Mouse (Mus musculus) kidney, postnatal 36 days (tissue): ENCODE measurements at regions not wholly inside any gene's neighbourhood (a gene's known extent, or its start where the extent isn't known, plus 50 kb on each side); places are given as distances from the start of the nearest gene placed in this dataset.
"Not testable (repeated sequence)": the region's sequence is repeated elsewhere in the genome, so short reads cannot be mapped to it uniquely, and the experiment has no call there.

Experiments
- DNase-seq, 2 experiments: peaks; one replicate each; pipeline ENCODE4 v3.0.0; 2021 to 2022; ENCODE audit warnings: mixed read lengths in 2 of 2

- no peak for DNase-seq
These were observed 415.6 kb upstream of the Zfp507 start for GRCm38 (mm10) chr7:36218386-36218785.

DNA sequence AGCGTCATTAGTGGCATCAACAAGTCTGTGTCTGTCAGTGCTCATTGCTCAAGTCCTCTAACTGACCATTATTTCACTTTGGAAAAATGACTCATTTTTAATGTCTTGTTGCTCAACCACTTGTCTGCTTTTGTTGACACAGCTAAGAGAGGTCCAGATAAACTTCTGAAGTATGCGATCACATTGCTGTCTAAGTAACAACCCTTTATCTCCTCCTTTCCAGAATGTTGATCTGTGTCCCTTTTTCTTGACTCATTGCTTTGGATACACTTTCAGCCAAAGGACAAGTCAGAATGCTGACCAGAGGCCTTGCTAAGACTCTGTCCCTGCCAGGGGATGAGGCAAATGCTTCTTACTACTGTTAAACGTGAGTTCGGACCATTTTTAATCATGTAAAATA, 407.2 kb upstream of the Zfp507 start:
- DNase-seq = peak in 1 of 2 experiments; percentile 5

- DNase-seq = no peak
These were observed 404.9 kb upstream of the Zfp507 start for GRCm38 (mm10) chr7:36207525-36208260.

DNA sequence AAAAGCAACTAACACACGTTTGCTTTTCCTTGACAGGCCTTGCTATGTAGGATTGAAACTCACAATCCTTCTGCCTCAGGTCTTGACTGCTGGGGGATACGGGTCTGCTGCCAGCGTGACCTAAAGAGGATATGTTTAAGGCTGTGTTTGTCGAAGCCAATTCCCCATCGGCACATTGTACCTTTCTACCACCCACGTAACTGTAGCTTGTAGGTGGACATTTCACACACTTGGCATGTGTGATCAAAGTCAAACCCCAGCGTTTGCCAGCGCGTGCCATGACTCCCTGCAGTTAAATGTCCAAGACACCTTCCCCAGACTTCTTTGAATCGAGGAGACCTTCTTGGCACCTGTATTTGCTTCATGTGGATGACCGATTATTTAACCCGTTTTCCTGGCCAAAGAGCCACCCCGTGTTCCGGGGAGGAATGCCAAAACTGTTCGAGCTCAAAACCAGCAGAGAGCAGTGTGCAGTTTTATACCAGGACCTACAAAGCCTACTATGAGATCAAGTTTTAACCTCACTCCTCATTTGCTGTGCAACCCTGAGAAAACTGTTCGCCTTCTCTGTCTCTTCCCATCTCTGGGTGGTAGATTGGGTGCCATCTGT, 395.4 kb upstream of the Zfp507 start:
- no peak for DNase-seq

DNA sequence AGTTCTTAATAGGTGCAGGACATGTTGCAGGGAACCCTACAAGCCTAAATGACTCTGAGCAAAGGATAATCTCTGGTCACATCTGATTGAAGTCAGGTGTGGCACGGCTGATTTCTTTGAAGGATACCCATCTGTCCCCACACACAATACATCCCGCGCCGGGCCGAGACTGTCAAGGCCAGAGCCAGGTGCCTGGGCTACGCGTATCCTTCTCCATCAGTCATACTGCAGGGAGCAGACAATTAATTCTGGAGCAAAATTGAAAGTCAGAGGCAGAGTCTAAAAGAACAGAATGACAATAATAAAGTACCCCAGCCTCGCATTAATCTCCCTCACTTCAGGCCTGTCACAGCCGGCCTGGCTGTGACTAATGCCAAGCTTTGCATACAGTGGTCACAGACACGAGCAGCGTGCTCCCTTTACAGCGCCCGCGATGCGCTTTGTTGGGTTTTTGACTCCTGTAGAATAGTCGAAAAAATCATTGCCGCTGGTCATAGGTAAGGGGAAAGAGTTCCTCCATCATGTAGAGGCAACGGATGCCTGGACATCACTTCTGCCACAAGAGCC, 393.4 kb upstream of the Zfp507 start:
- DNase-seq = no peak

- DNase-seq = no peak
These were observed 389.8 kb upstream of the Zfp507 start for GRCm38 (mm10) chr7:36192645-36193044.

DNA sequence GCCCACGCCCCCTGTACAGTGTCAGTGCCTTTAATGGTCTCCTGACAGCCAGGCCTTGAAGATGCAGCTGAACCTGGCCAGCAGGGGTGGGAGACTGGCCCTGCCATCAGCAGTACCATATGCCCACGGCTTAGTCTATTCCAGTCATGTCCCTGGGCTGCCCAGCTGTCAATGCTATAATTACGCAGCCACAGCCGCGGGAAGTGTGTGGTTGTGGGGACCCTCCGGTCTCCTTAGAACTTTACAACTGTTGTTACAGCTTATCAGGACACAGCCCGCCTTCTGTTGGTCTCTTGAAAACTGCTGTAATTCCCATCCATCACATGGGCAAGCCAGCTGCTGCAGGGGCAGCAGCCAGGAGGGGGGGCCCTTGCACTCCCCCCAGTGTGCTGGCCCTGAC, 375.1 kb upstream of the Zfp507 start:
- no peak for DNase-seq

DNA sequence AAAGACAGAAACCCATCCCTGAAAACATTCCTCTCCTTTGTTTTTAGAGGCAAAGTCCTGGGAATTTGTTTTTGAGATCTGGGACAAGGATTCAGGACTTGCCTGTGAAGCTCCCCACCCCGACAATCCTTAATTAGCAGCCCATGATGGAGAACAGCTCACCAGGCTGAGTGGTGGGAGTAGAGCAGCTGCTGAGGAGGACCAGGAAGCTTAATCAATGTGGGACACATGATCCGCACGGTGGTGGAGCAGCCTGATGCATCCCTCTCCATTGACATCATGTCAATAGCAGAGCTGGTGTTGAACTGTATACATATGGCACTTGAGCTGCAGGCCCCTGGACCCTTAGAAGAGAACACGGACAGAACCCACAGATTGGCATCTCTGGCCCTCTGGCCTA, 372.5 kb upstream of the Zfp507 start:
- DNase-seq = no peak

GRCm38 (mm10) chr7:36172511-36172910, 369.7 kb upstream of the Zfp507 start:
- not testable (repeated sequence) for DNase-seq

DNA sequence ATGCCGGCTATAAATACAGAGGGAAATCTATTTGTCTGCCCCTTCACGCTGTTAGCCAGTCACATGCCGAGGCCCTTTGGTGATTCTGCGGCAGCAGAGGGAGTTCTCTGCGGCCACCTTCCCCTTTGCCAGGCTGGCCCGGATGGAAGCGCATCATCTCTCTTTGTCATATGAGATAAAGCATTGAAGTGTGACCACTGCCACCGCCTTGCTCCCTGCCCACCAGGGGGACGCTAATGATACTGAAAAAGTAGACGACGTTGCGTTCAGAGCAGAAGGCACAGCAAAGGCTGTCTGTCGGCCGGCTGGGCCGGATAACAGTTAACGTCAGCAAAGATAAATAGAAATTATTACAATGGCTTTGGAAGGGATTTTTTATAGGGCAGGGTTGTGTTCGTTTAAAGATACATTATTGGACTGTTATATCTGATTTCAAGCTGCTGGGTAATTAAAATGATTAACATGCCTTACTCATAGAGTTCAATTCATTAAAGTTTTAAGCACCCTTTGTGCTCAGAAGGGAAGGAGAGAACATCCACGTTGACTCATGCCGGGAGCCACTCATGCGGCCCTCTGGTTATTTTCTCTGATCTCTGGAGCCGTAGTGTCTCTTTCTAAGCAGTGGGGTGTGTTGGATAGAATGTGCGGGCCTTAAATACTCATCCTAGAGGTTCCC, 354.6 kb upstream of the Zfp507 start:
- DNase-seq = no peak

DNA sequence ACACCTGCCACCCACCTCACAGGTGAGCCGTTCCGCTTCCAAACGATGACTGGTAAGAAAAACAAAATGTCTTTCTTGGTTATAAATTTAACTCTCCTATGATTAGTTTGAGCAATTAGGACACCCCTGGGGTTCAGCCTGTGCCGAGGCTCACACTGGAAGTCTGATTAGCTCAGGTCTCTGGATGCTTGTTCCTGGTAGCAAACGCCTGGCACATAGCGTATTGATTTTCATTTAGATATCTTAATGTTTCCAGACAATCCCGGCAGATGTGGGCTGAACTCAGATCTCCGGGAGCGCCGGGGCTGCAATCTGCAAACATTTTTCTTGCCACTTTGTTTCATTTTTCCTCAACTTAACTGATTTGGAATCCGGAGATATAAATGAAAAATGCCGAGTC, 353.8 kb upstream of the Zfp507 start:
- no peak for DNase-seq

DNA sequence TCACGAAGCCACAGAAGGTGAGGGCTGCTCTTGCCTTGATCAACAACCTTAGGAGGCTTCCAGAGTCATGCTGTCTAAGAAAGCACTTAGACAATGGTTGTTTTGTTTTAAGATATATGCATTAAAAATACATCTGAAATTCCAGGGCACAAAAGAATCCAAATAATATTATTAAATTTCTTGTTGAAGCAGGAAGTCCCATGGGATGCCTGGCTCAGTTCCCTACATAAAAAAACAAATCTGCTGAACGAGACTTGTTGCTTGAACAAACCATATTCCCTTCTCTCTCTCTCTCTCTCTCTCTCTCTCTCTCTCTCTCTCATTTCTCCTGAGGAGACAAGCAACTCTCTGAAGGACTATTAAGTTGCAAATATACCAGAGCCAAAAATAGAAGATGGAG, 352.8 kb upstream of the Zfp507 start:
- DNase-seq = no peak

DNA sequence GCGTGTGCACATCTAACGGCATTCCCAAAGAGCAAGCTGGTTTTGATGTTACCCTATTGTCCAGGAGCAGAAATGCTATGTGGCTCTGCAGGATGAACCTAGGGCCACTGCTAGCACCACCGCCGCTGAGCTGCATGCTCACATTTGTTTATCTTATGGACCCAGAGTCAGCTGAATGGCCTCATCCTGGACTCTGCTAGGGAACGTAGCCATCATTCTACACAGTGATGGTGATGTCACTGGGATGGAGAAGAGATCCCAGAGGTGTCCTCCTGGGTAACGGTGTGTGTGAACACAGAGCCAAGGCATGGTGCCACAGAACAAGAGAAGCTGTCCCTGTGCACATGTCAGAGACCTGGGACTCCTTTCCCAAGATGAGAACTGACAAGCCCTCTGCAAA, 352.4 kb upstream of the Zfp507 start:
- no peak for DNase-seq

- DNase-seq = no peak
These were observed 348.2 kb upstream of the Zfp507 start for GRCm38 (mm10) chr7:36150871-36151560.

GRCm38 (mm10) chr7:36136571-36136970, 333.8 kb upstream of the Zfp507 start:
- DNase-seq = no peak

DNA sequence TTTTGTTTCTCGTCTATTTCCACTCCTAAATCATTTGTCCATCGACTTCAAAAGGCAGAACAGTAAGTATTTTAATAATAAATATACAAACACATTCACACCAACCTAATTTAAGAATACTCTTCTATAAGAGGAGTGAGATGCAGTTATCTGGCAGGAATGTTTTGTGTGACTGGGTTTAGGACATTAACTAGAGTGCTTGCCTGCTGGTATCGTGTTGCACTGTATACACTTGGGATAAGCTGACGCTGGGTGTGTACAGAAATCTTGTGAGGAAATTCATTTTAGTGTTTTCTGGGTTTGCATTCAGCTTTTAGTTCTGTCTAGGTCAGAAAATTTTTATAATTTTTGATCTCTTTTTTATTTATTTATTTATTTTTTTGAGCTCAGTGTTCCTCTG, 331.8 kb upstream of the Zfp507 start:
- no peak for DNase-seq

GRCm38 (mm10) chr7:36133658-36134143, 330.9 kb upstream of the Zfp507 start:
- peak; percentile 21 to 23 for DNase-seq

GRCm38 (mm10) chr7:36133026-36133425, 330.2 kb upstream of the Zfp507 start:
- DNase-seq = no peak

DNA sequence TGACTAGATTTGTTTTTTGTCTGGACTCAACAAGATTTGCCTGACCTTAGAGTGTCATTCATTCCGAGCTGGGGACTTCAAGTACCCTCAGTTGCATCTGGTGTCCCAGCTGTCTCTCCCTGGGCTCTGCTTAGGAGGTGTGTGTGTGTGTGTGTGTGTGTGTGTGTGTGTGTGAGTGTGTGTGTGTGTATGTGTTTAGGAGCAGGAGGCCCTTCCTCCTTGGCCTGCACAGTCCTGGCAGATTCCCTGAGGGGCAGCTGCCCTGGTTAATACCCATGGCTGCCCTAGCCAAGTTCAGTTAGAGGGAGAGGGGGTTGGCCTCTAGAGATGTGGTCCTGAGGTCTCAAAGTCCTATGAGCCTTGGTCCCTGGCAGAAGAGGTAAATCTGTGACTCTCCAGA, 329.8 kb upstream of the Zfp507 start:
- DNase-seq = no peak

GRCm38 (mm10) chr7:36097054-36097453, 294.3 kb upstream of the Zfp507 start:
- DNase-seq = no peak

GRCm38 (mm10) chr7:36095258-36096130, 292.7 kb upstream of the Zfp507 start:
- peak; percentile 30 to 55 for DNase-seq

DNA sequence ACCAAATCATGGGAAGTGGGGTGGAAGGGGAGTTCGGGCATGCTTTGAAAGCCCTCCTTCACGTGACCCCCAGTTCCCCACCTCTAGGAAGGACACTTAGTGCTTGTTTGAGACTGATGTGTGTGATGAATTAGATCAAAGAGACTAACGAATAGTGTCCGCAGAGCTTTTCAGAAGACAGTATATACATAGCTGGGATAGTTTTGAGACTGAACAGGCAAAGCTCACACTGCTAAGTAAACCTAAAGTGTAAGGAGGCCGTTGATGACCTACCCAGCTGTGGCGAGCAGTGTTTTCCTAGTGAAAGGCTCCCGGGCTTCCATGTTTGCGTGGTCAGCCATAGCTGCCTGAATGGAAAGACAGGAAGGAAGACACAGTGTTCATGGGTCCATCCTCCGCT, 288.3 kb upstream of the Zfp507 start:
- DNase-seq = no peak
